Mouse (Mus musculus): ENCODE results near the gene Apobec4.

DNA sequence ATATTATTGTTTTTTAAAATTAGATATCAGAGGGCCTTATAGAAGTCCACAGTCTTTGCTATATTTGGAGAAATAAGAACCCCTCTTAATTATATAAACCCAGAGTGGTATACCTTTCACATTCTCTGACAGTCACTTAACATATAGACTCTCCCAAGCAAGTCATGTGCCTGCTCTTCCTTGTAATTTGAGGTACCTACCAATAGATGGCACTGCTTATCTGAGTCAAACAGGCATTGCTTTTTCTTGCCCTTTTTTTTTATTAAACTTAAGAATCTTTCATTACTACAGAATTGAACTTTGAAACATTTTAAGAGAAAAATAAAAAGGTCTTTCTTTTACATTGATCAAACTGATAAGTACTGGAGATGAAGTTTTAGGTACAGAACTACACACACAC is 26.1 kb upstream of the Apobec4 start:
- peak; percentile 25 for TF ChIP-seq CTCF (IDR thresholded peaks at IDR 0.05; ENCODE audit: control insufficient read depth, insufficient read depth, low read length)
- TF ChIP-seq POLR2A (IDR thresholded peaks at IDR 0.05; ENCODE audit: borderline replicate concordance, control insufficient read depth, low read depth, low read length), result no peak
